Mouse (Mus musculus) B cell, adult 2 months (primary cell): ENCODE measurements around the gene Igfbp1.
A peak's percentile ranks its signal among the peaks of the same experiment; 100 is the strongest.
"Not testable (repeated sequence)": the region's sequence is repeated elsewhere in the genome, so short reads cannot be mapped to it uniquely, and the experiment has no call there.

Experiments
- DNase-seq, 2 experiments: peaks; one replicate each; pipeline ENCODE4 v3.0.0; 2022

Igfbp1 gene

DNA sequence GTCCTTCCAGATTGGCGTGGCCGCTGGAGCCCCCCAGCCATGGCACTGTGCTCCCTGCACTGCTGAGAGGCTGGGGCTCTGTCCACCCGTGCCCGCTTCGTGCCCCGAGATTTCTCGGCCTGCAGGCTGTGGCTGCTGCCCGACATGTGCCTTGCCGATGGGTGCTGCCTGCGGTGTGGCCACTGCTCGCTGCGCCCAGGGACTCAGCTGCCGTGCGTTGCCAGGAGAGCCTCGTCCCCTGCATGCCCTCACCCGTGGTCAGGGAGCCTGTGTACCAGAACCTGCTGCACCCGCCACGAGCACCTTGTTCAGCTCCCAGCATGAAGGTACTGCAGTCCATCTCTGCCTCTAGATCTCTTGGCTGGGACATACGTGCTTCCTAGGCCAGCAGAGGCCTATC, 424 bp downstream of the Igfbp1 start:
- DNase-seq, result no peak

DNA sequence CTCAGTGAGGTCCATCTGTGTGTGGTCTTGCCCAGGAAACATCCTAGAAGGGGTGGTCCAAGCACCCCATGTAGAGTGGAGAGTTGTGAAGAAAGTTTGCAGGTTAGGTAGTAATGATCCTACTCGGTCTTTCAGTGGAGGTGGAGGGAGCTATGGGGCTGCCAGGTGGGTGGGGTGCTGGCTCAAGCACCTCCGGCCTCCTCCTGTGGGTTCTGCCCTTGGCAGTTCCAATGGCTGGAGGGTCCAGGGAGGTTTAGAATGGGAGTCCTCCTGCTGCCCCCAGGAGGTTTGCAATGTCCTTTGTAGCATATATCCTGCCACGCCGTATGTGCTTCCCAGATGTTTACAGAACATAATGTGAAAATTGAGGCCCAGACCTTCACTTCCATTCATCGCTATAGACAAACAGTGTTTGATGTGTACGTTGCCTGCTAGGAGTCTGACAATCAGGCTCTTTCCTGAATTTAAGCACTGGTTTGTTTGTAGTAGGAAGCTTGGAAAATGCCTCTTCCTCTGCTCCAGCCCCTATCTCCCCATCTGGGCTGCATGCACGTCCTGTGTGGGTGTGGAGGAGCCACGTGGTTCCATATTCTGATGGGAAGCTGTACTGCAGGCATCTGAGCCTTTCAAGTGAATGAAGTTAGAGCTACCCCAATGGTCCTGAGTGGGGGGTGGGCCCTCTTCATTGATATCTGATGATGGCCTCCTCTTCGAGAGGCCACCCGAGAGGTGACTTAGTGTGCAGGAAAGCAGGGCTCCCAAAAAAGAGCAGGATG, 1.1 kb downstream of the Igfbp1 start:
- no peak for DNase-seq

DNA sequence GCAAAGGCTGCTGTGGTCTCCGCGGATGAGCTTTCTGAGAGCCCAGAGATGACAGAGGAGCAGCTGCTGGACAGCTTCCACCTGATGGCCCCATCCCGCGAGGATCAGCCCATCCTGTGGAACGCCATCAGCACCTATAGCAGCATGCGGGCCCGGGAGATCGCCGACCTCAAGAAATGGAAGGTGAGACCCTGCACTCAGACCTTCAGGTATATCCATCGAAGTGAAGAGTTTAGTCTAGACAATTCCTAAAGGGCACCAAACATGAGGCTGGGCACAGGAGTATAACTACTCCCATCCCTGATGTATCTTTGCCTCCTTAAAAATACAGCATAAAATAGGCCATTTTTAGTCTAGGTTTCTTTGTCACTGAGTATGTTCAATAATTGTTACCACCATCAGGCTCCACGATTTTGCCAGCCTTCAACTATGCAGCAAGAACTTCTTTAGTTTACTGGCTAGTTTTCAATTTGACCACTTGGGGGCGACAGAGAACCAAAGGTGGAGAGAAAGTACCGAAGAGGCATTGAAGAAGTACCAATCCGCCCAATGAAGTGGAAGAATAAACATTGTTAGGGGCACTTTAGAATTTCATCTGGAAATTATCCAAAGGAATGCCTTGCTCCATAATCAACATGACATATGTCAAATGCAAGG, 2.3 kb downstream of the Igfbp1 start:
- DNase-seq, result peak; percentile 7 to 15

DNA sequence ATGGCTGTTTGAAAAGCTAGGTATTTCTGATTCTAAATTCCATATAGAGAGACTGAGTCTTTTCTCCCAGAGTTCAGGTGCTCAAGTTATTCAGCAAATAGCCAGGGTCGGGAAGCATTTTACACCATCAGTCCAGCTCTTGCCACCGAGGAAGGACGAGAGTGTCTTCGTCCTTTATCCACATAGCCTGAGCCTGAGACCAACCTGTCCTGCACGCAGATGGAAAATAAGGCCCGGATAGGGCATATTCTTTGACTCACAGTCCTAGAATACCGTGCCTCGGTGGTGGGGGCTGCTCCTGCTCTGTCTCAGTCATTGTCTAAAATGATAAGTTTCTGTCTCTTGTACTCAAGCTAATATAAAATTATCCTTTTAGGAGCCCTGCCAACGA, 2.8 kb downstream of the Igfbp1 start:
- DNase-seq, result no peak

DNA sequence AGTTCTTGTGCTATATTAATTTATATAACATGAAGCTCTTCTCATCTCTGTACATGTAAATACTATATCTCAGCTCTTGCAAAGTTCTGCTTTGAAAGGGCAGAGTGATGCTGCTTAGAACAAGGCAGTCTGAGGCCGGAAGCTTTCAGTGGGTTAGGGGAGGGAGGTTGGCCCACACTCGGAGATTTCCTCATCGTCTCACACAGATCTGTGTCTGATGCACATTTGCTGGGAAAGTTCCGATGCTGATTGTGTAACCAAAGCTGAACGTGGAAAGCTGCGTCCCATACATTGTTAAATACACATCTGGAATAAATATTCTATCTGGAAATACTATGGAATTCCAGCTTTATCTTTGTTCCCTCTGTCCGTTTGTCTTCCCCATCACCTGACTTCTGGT, 4.6 kb downstream of the Igfbp1 start:
- DNase-seq, result no peak

DNA sequence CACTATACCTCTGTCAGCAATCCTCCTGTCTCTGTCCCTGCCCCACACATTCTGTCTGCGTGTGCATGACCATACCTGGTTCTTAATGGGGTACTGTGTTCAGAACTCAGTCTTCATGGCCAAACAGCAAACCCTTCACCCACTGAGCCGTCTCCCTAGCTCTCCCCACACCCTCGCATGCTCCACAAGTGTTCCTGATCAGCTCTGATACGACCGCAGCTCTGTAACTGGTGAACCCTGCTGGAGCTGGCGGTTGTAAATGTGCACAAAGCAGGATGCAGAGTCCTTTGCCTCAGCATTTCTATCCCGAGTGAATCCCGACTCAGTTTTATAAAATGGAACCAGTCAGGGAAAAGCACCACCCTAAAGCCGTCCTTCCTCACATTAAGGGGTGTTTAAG, 6.3 kb downstream of the Igfbp1 start:
- DNase-seq, result no peak

DNA sequence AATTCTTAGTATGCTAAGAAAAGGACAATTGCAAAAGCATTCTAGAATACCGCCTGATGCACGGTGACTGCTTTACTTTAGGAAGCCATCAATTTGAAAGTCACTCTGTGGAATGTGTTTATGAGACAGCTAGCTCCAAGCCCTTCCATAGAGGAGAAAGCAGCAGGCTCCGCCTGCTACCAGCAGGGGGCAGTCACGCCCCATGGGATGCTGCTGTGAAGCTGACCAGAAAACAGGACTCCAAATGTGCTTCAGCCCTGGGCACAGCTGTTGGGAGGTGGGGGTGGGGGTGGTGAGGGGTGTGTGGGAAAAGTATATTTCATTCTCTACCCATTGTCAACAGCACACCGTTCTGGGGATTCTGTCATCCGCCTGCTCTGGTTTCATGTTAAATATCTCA, 12.8 kb downstream of the Igfbp1 start:
- peak in 1 of 2 experiments; percentile 4 for DNase-seq

DNA sequence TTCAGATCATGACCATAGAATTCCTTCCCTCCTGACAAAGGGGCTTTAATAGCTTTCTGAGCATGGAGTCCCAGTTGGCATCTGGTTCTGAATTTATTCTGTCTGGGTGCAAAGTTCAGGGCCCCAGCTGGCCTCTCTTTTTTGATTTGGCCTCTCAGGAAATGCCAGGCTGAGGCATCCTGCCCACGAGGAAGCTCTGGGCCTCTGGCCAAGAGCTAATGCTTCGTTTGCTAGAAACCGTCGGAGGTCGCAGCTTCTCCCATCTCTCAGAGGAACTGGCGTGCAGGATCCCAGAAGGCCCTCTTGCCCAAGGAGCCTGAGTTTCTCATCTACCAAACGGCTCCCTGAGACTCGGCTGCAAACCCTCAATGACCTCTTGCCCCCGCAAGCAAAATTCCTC, 13.6 kb downstream of the Igfbp1 start:
- DNase-seq, result no peak

DNA sequence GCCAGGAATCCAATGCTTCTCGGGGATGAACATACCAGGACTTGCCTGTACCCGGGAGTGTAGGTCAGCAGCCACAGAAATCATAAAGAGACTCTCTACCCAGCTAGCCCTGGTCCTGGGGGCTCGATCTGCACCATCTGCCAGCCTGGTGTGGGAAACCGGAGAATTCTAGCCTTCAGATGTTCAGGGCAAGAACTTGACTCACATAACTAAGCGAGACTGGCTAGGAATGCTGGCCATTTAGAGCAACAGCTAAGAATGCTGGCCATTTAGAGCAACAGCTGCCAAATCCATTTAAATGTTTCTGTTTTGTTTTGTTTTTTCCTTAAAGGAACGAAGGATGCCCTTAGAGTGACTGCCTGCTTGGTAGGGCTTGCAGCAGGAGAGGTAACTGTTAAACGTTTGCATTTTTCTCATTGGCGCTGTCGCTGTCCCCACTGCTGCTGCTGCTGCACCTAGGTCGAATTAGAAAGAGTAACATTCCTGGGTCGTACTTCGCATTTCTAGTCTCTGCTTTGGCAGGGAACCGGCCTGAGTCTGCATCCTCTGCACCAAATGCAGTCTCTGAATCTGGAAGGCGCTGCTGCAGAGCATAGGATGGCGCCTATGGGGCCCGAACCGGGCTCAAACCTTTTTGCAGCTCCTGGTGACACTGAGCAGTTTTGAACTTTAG, 14.7 kb downstream of the Igfbp1 start:
- DNase-seq, result no peak

DNA sequence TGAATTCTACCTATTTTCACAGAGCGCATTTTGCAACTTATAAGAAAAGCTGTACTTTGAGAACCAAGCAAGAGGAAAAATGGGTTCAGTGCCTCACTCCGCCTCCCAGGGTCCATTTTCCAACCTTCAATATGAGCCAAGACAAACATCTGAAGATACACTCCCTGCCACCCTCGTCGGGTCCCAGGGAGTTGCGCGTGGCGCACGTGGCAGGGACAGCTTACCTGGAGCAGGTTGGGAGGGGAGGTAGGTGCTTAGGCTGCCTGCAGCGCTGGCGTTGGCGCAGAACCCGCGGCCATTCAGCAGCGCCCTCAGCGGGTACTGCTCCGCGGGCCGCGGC, 15.5 kb downstream of the Igfbp1 start:
- no peak for DNase-seq

DNA sequence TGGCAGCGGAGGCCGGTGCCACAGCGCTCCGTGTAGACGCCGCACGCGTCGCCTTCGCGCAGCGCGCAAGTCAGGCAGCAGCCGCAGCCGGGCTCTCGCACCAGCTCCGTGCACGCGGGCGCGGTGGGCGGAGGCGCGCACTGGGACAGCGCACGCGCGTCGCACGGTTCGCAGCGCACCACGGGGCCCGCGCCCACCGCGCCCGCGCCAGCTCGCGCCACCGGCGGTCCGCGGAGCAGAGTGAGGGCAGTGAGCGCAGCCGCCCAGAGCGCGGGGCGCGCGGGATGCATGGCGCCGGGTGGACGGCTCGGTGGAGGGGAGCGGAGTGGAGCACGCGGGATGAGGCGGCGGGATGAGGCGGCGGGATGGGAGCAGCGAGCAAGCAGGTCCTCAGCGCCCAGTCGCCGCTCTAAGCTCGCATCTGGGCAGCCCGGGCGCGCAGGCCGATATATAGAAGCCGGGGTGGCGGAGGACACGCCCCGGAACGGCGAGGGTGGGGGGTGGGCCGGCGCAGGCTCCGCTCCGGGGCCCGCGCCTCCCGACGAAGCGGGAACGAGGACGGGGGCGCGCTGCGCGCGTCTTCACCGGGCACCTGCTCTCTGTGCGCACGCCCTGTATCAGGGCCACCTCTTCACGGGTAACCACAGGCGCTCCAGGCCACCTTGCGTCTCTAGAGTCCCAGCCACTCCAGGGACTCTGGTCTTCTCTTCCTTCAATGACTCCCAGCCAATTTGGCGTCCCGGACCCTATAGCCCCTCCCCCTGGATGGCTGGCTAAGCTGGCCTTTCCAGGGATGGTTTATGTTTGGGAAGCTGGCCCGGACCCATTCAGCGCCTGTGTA, 16.1 kb downstream of the Igfbp1 start, which contains the start of gene Igfbp3:
Igfbp3 (minus strand) TSS at position 423 of the 841 bp plus-strand sequence.
- no peak for DNase-seq

DNA sequence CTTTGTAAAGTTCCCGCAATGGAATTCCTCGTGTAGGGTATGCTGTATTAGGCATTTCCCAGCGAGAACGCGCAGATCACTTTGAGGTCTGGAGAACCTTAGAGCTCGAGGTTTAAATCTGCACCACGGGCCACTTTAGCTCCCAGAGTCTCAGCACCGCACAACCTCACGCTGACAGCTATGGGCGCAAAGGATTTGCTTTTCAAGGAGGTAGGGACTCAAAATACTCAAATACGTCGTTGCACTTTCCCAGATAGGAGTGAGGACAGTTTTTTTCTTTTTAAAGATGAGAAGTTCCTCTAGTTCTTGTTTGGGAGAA, 16.7 kb downstream of the Igfbp1 start:
- DNase-seq, result no peak

DNA sequence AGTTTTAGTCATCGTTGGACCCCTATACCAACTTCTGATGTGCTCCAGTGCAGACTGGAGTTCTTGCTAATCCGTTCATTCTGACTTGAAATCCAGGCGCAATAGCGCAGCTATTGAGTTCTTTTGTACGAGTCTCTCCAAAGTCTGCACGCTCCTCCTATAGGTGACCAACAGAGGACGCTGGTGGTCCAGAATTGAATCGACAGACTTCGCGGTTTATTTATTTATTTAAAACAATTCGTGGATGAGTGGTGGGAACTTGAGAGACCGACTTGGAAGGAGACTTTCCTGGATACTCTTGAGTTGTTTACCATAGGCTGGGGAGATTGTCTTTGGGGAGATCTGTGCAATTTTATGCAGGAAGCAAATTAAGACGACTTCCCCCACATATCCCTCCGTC, 17.2 kb downstream of the Igfbp1 start:
- DNase-seq, result no peak

DNA sequence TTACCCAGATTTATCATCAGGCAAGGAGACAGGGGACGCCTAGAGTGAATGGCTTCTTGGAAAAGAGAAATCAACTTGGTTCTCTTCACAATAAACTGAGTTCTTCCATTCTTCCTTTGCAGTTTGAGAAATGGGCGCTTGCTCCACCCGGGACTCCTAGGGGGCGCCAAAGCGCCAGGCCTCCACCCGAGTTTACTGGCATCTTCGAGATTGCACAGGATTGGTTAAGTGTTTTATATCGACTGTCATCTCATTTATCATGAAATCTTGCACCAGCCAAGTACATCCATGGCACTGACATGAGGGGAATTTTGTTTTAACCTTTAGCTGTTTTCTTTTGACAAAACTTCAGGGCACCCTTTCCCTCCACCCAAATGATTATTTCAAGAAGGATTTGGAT, 18.1 kb downstream of the Igfbp1 start:
- DNase-seq, result no peak

DNA sequence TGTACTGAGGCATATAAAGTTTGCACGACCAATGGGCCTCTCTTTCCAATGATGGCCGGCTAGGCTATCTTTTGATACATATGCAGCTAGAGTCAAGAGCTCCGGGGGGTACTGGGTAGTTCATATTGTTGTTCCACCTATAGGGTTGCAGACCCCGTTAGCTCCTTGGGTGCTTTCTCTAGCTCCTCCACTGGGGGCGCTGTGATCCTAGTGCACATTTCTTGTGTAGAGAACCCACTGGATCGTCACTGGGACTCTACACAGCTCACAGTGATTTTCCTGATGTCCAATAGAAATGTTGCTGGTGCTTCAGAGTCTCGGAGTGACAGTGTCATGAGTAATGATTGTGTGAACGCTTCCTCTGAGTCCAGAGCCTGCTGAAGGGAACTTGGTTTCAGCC, 24.2 kb downstream of the Igfbp1 start:
- DNase-seq, result not testable (repeated sequence)

DNA sequence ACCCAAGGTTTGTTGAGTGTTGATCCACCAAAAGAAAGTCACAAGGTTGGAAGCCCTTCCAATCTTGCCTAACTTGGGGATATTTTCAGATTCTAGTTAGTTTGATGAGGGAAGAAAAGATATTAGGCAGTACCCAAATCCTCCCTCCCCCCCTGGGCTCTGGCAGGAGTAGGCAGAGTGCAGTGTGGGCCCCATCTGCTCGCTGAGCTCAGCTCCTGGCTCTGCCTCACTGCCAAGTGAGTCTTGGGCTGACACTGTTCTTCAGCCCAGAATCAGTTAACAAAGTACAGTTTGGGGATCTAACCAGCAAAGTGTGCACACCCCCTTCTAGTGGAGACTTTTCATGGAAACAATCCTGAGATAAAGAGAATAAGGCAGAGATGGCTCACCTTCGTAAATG, 28.6 kb downstream of the Igfbp1 start:
- DNase-seq, result no peak

DNA sequence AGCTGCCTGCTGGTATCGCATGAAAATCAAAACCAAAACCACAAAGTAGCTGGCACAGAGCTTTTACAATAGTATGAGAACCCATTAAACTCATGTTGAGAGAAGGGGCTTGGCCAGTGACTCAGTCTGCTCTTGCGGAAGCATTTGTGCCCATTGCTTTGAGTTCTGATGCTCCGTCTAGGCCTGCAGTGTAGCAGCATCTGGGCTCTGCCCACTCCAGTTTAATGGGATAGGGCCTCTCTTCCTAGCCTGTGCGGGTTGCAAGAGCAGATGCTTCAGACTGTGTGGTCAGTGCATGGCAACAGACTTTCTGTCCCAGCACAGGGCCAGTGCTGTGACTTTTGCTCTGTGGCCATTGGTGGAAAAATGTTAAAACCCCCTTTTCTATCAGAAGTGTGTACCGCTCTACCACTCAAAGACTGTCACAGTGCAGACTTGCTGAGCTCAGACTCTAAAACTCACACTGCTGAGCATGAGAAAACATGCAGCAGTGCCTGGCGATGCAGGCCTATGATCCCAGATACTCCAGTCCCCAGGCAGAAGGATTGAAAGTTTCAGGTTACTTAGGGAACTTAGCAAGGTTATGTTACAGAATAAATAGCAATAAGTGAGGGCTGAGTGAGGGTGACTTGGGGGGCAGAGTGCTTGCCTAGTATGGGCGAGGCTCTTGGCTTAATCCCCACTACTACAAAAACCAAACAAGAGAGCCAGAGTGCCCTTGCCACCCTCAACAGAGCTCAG, 29.4 kb downstream of the Igfbp1 start:
- DNase-seq, result no peak

DNA sequence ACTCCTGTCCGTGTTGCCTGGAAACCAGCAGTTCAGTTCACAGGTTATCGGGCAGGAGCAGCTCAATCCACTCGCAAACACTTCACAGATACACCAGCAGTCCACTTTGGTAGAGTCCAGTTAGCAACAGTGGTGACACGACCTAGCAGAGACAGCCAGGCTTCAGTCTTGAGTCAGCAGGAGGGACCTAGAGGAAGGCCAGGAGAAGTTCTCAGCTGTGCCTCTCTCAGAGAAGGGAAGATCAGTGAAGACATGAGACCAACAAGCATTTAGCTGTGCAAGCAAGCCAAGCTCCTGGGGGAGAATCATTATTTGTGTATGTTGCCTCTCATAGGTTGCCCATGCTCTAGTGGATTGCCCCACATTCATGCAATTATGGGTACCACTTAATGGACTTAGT, 30.5 kb downstream of the Igfbp1 start:
- no peak for DNase-seq

DNA sequence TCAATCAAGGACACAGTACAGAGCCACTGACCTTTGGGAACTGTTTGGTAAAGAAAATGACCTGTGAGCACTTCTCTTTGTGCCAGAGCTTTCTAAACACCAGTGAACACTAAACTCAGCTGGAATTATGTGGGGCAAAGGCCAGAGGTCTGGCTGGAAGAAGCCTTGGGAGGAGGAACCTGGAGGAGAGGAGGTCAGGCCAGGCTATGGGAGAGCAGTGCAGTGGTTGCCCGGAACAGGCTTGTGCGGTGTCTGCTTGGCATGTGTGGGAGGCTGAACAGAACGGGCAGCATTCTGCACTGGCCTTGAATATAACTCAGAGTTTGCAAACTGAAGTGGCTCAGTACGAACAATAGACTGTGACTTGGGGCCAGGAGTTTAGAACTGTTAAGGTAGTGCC, 32.4 kb downstream of the Igfbp1 start:
- DNase-seq, result no peak

DNA sequence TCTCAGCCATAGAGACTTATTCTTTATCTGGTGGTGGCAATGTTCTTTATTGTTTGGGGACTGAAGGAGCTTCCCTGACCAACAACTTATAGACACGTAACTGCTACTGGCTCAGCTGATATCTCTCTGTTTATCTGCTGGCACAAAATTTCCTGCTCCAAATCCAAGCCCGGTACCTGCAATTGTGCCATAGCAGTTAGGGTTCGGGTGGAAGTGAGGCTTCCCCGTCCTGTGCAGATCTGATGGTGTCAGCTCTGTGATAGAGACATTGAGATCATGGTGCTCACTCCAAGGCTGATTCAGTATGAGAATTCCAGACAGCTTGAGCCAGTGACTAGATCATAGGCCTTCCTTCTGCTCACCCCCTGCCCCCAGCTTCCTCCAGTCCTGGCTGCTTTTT, 34.4 kb downstream of the Igfbp1 start:
- DNase-seq, result no peak

DNA sequence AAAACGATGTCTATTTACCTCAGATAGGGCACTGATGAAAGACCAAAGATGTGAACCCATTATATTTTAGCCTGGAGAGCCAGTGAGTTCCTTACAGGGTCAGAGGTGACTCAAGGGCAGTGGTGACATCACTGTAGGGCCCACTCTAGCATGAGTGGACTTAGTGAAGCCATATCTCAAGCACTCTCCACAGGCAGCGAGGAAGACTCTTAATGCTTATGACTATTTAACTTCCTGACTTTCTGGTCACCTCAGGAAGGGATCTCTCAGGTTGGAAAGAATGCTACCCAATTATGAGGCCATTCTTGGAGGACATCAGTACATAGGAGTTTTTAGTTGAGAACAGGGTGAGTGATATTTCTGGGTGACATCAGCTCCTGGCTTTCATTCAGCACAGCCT, 35.8 kb downstream of the Igfbp1 start:
- no peak for DNase-seq

DNA sequence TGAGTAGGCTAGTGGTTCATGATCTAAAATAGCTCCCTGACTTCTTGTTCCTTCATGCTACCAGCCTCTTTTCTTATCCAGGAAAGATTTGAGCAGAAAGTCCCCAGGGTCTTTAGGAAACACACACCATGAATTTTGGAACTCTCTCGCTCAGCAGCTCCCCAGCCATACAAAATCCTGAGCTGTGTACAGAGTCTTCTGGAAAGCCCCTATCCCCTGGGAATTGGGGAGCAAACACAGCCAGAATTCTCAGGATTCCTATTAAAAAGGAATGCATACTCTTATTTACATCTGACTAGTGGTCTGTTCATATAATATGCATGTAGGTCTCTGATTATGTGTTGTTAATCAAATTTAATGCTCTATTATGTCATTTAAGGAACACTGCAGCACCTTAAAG, 36.9 kb downstream of the Igfbp1 start:
- no peak for DNase-seq
